Comparison of ENCODE assay signal across 1 mouse cellular context in the genomic region with DNA sequence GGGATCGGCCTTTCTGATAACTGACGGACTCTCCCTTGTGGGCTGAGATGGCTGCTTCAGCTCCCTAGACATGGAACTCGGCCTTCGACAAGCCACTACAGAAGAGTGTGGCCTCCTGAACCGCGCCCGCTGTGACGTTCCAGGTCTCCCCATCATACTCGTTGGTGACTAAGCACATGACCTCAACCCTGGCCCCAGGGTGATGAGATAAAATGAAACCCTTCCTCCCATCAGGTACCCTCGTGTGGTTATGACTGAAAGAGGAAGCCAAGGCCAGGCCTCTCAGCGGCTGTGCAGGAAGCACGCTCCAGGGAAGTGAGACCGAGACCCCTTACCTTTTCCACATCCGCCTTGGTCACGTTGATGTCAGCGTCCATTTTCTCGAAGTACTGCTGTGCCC.
A peak's percentile ranks its signal among the peaks of the same experiment; 100 is the strongest.
TF ChIP-seq lines count a peak whose summit lies in the region.

No protein-coding gene starts in this region.

TF ChIP-seq in CH12.LX, 34 proteins besides CTCF, POLR2A, EP300 and RAD21 (continued from another document):
- no peak for TF ChIP-seq POLR2AphosphoS2 (IDR thresholded peaks at IDR 0.05; ENCODE audit: low read depth, low read length)
- no peak for TF ChIP-seq ZKSCAN1 (IDR thresholded peaks at IDR 0.05; ENCODE audit: borderline replicate concordance, low read depth, low read length)
- no peak for TF ChIP-seq UBTF (IDR thresholded peaks at IDR 0.05; ENCODE audit: low read depth, low read length)
- TF ChIP-seq BHLHE40 (IDR thresholded peaks at IDR 0.05; ENCODE audit: low read depth, low read length): peak; percentile 100
- peak; percentile 70 for TF ChIP-seq ZMIZ1 (IDR thresholded peaks at IDR 0.05; ENCODE audit: low read depth, low read length)
- peak; percentile 94 for TF ChIP-seq JUND (conservative IDR thresholded peaks at IDR 0.05; ENCODE audit: low read depth, low read length)
- TF ChIP-seq MEF2A (IDR thresholded peaks at IDR 0.05; ENCODE audit: borderline replicate concordance, low read depth, low read length): peak; percentile 94
- TF ChIP-seq NELFE (IDR thresholded peaks at IDR 0.05; ENCODE audit: low read depth, low read length): peak; percentile 64; the same call in 1 of the 2 replicates
- TF ChIP-seq KAT2A (IDR thresholded peaks at IDR 0.05; ENCODE audit: insufficient replicate concordance, low read length): peak; percentile 52; the same call in 1 of the 2 replicates
- TF ChIP-seq USF1 (IDR thresholded peaks at IDR 0.05; ENCODE audit: low read depth, low read length): peak; percentile 54
- no peak for TF ChIP-seq GABPA (IDR thresholded peaks at IDR 0.05; ENCODE audit: insufficient replicate concordance, low read depth, low read length)
- peak; percentile 81 for TF ChIP-seq ELF1 (IDR thresholded peaks at IDR 0.05; ENCODE audit: low read depth, low read length)
- peak; percentile 52 for TF ChIP-seq SMC3 (IDR thresholded peaks at IDR 0.05; ENCODE audit: low read depth, low read length)
- TF ChIP-seq ETS1 (conservative IDR thresholded peaks at IDR 0.05; ENCODE audit: low read depth, low read length): peak; percentile 100
- TF ChIP-seq IRF4 (IDR thresholded peaks at IDR 0.05; ENCODE audit: low read depth, low read length): peak; percentile 100
- peak; percentile 95 for TF ChIP-seq SIN3A (IDR thresholded peaks at IDR 0.05; ENCODE audit: low read length)
